Mouse (Mus musculus): ENCODE results near the gene Itm2b. TPM values are rescaled to one million over a fixed set of nuclear protein-coding genes. Genes with fewer than 3 reads are reported as not detected.
A peak's percentile ranks its signal among the peaks of the same experiment; 100 is the strongest.

Itm2b gene
- total RNA-seq (2014; rRNA removed) (317 and 332 TPM in 2 replicates), polyA plus RNA-seq (2015; fragmentation: Nextera tagmentation; extraction: Ambion mirVana) (802 and 892 TPM in 2 replicates)

DNA sequence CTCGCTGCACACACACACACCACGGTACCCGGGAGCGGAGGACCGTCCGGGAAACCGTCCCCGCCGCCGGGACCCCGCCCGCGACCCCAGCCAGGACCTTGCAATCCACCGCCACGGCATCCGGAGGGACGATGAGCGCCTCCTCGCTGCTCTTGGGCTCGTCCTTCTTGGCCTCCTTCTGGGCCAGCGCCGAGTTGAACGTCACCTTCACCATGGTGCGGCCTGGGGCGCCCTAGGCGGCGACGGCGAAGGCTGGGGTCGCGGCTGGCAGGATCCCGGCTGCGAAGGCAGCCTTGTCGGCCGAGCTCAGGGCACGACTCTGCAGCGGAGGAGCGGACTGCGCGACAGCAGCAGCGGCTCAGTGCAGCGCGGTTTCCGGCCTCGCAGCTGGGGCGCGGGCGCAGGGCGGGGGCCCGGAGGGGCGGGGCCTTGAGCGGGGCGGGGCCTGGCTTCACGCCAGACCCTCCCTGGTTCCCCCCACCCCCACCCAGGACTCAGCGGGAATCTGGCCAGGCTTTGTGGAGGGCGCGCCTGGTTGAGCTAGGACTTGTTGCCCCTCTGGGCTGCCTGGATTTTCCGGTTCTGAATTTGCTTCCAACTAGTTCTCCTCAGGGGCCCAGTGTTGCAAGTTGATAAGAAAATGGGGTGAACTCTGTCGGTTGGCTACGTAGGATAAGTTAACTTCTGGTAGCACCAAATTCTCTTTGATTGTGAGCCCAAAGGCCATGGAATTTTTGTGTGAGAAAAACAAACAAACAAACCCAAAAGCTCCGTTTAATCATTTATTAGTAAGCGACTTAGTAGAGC is at the start of gene Itm2b:
Gene Itm2b (minus strand): TSS at position 377 of the 807 bp plus-strand sequence.
- H3K4me3 ChIP-seq (ENCODE audit: low read depth, low read length), result peak within 1 kb of the TSS; percentile 100
- peak; percentile 94 for ATAC-seq
- peaks cover 25% of the 10 kb centered on the region for H3K4me1 ChIP-seq (ENCODE audit: insufficient read depth)
- H3K27me3 ChIP-seq (ENCODE audit: insufficient read depth, low read length), result no peaks in the 10 kb centered on the region
- peak within 1 kb of the TSS; percentile 52 for H3K4me2 ChIP-seq (ENCODE audit: low read depth)
- no peaks in the 10 kb centered on the region for H3K9me3 ChIP-seq (ENCODE audit: low read length)
- H3K9ac ChIP-seq, result peak within 1 kb of the TSS; percentile 99
- peak; percentile 88 for DNase-seq
- peak within 1 kb of the TSS; percentile 95 for H3K27ac ChIP-seq (ENCODE audit: low read depth, low read length)
- peak; percentile 40 for TF ChIP-seq CTCF (IDR thresholded peaks at IDR 0.05; ENCODE audit: low read depth)
- peaks cover 4% of the 10 kb centered on the region; the same call in 1 of the 2 replicates for H3K36me3 ChIP-seq (ENCODE audit: insufficient read depth)
- 2% methylated on average over 62 of the region's 62 CpGs for WGBS

GRCm38 (mm10) chr14:73433487-73433886 is 48.4 kb upstream of the Itm2b start:
- 83% methylated on average over 6 of the region's 6 CpGs for WGBS
- Histone ChIP-seq H3K9ac (no peak overlapping the region), H3K27me3 (ENCODE audit: insufficient read depth, low read length) (no peaks in the 10 kb centered on the region), H3K36me3 (ENCODE audit: insufficient read depth) (no peaks in the 10 kb centered on the region), H3K4me3 (ENCODE audit: low read depth, low read length) (no peak overlapping the region), H3K4me1 (ENCODE audit: insufficient read depth) (no peaks in the 10 kb centered on the region), H3K4me2 (ENCODE audit: low read depth) (no peak overlapping the region), H3K27ac (ENCODE audit: low read depth, low read length) (no peak overlapping the region), H3K9me3 (ENCODE audit: low read length) (no peaks in the 10 kb centered on the region)
- no peak for TF ChIP-seq CTCF (IDR thresholded peaks at IDR 0.05; ENCODE audit: low read depth)
- no peak for DNase-seq
- ATAC-seq, result no peak

DNA sequence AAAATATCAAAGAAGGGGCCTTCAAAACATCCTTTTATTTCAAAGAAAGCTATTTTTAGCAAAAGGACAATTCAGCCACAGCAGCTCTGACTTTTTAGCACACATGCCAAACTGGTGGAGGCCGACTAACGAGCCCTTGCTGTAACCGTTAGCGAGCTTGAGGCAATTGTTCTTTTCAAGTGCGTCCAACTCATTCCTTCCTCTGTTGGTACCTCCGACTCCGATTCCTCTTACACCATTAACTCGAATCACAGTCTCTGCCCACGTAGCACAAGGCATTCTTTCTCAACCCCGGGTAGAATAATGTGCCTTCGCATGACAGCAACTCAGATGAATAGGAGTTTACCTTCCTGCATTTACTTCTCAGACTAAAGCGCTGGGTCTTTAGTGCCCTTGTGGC is 45.5 kb upstream of the Itm2b start:
- no peak overlapping the region for H3K27ac ChIP-seq (ENCODE audit: low read depth, low read length)
- H3K27me3 ChIP-seq (ENCODE audit: insufficient read depth, low read length), result no peaks in the 10 kb centered on the region
- no peaks in the 10 kb centered on the region for H3K4me1 ChIP-seq (ENCODE audit: insufficient read depth)
- H3K36me3 ChIP-seq (ENCODE audit: insufficient read depth), result no peaks in the 10 kb centered on the region
- H3K9ac ChIP-seq, result no peak overlapping the region
- WGBS, result 9% methylated on average over 12 of the region's 12 CpGs
- H3K4me2 ChIP-seq (ENCODE audit: low read depth), result no peak overlapping the region
- H3K9me3 ChIP-seq (ENCODE audit: low read length), result no peaks in the 10 kb centered on the region
- ATAC-seq (no peak), DNase-seq (no peak)
- H3K4me3 ChIP-seq (ENCODE audit: low read depth, low read length), result no peak overlapping the region
- no peak for TF ChIP-seq CTCF (IDR thresholded peaks at IDR 0.05; ENCODE audit: low read depth)

GRCm38 (mm10) chr14:73425571-73426041 is 40.5 kb upstream of the Itm2b start:
- DNase-seq, result peak; percentile 40

GRCm38 (mm10) chr14:73424961-73425360 is 39.9 kb upstream of the Itm2b start:
- Histone ChIP-seq H3K27me3 (ENCODE audit: insufficient read depth, low read length) (no peaks in the 10 kb centered on the region), H3K36me3 (ENCODE audit: insufficient read depth) (no peaks in the 10 kb centered on the region), H3K4me2 (ENCODE audit: low read depth) (no peak overlapping the region), H3K9ac (no peak overlapping the region), H3K27ac (ENCODE audit: low read depth, low read length) (0 out of 2 replicates have a peak overlapping the region, but pooled peaks have one; percentile 15), H3K9me3 (ENCODE audit: low read length) (no peaks in the 10 kb centered on the region), H3K4me3 (ENCODE audit: low read depth, low read length) (no peak overlapping the region), H3K4me1 (ENCODE audit: insufficient read depth) (no peaks in the 10 kb centered on the region; the same call in 1 of the 2 replicates)
- ATAC-seq (no peak), DNase-seq (peak; percentile 53)
- 23% methylated on average over 6 of the region's 6 CpGs for WGBS
- TF ChIP-seq CTCF (IDR thresholded peaks at IDR 0.05; ENCODE audit: low read depth), result no peak

More at GRCm38 (mm10) chr14:73425571-73426041, 40.5 kb upstream of the Itm2b start:
- ATAC-seq, result peak; percentile 61; the same call in 1 of the 2 replicates
- Histone ChIP-seq H3K4me3 (ENCODE audit: low read depth, low read length) (no peak overlapping the region), H3K36me3 (ENCODE audit: insufficient read depth) (no peaks in the 10 kb centered on the region), H3K27ac (ENCODE audit: low read depth, low read length) (0 out of 2 replicates have a peak overlapping the region, but pooled peaks have one; percentile 15), H3K9me3 (ENCODE audit: low read length) (no peaks in the 10 kb centered on the region), H3K9ac (no peak overlapping the region), H3K27me3 (ENCODE audit: insufficient read depth, low read length) (no peaks in the 10 kb centered on the region), H3K4me1 (ENCODE audit: insufficient read depth) (no peaks in the 10 kb centered on the region; the same call in 1 of the 2 replicates), H3K4me2 (ENCODE audit: low read depth) (no peak overlapping the region)
- no peak for TF ChIP-seq CTCF (IDR thresholded peaks at IDR 0.05; ENCODE audit: low read depth)
- 29% methylated on average over 2 of the region's 2 CpGs for WGBS

- no peaks in the 10 kb centered on the region for H3K36me3 ChIP-seq (ENCODE audit: insufficient read depth)
- H3K27me3 ChIP-seq (ENCODE audit: insufficient read depth, low read length), result no peaks in the 10 kb centered on the region
- DNase-seq (no peak), ATAC-seq (no peak)
- no peak overlapping the region for H3K4me3 ChIP-seq (ENCODE audit: low read depth, low read length)
- H3K4me2 ChIP-seq (ENCODE audit: low read depth), result no peak overlapping the region
- no peaks in the 10 kb centered on the region for H3K9me3 ChIP-seq (ENCODE audit: low read length)
- H3K27ac ChIP-seq (ENCODE audit: low read depth, low read length), result no peak overlapping the region
- no peaks in the 10 kb centered on the region; the same call in 1 of the 2 replicates for H3K4me1 ChIP-seq (ENCODE audit: insufficient read depth)
- no peak for TF ChIP-seq CTCF (IDR thresholded peaks at IDR 0.05; ENCODE audit: low read depth)
- no peak overlapping the region for H3K9ac ChIP-seq
Measured at GRCm38 (mm10) chr14:73423542-73423941, 38.5 kb upstream of the Itm2b start.

- Histone ChIP-seq H3K9ac (no peak overlapping the region), H3K4me2 (ENCODE audit: low read depth) (no peak overlapping the region), H3K4me1 (ENCODE audit: insufficient read depth) (no peaks in the 10 kb centered on the region; the same call in 1 of the 2 replicates), H3K4me3 (ENCODE audit: low read depth, low read length) (no peak overlapping the region), H3K9me3 (ENCODE audit: low read length) (no peaks in the 10 kb centered on the region), H3K27ac (ENCODE audit: low read depth, low read length) (no peak overlapping the region), H3K36me3 (ENCODE audit: insufficient read depth) (no peaks in the 10 kb centered on the region), H3K27me3 (ENCODE audit: insufficient read depth, low read length) (no peaks in the 10 kb centered on the region)
- ATAC-seq (no peak), DNase-seq (no peak)
- WGBS, result 87% methylated on average over 2 of the region's 2 CpGs
- TF ChIP-seq CTCF (IDR thresholded peaks at IDR 0.05; ENCODE audit: low read depth), result no peak
Measured at GRCm38 (mm10) chr14:73422621-73423020, 37.5 kb upstream of the Itm2b start.

Measured in forebrain, postnatal 0 days (tissue).